Mouse (Mus musculus): Measurements from ENCODE around the gene Mrps33.

Mrps33 gene

DNA sequence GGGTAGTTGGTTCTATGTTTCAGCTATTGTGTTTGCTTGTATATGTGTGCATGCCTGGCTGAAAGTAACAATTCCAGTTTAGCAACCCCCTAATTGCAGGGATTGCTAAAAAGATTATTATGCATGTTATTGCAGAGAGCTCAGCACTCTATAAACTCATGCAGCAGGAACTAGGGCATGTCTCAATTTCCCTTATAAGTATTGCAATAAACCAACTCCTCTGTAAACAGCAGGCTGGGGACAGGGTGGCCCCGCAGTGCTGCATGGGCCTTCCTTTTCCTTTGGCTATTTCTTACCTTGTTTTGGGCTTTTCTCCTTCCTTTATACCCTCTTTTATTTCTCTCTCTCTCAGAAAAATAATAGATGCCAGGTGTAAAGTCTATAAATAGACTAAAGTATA lies 32.3 kb downstream of the Mrps33 start:
- DNase-seq = no peak

DNA sequence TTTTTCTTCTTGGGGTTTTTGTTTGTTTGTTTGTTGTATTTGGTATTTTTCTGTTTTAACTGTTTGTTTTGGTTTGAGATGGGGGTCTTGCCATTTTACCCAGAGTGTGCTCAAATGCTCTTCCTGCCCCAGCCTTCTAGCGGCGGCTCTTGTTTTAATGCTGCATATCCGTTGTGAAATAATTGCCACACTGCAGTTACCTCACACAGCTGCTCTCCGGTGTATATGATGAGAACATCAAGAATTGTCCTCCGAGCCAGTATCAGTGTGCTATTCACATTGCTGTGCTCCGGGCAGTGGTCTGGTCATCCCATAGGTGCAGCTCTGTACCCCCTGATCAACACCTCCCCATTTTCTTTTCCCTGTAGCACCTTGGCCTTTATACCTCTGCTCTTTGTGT lies 34.5 kb downstream of the Mrps33 start:
- no peak for DNase-seq

DNA sequence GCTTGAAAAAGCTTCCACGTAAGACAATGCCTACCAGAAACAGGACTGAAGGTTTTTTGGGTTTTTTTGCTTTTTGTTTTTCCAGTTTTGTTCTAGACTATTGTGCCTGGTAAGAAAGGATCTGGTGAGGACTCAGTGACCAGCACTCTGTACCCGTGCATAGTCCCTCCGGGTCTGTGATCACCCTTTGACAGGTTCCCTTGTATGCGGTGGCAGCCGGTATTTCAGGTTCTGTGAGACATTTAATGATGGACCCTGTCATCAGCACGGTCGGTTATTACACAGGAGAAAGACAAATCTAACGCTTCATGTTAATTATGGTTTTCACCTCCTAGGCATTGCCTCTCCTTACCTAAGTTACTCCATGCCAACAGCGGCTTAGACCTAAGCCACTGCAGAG lies 35.8 kb downstream of the Mrps33 start:
- no peak for DNase-seq

DNA sequence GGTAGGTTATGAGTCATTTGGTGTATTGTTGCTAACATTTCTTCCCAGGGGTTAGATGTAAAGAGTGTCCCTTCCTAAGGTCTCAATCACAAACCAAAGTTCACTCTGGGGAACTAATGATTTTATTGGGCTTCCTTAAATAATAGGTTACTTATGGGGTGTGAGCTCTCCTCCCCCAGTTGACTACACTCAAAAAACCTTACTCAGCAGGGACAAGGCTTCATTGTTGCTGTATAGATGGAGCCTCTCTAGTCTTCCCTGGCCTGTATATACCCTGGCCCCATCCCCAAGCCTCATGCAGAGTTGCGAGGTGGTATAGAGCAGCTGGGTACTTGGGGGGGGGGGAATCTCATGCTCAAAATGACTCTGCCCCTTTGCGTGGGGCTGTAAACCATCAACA lies 53.6 kb downstream of the Mrps33 start:
- no peak for DNase-seq

Data from kidney, postnatal 36 days (tissue).